Mouse (Mus musculus) stomach, postnatal 0 days (tissue): Measurements from ENCODE around the gene Atg9b.

ENCODE experiments used
- CTCF ChIP-seq: IDR thresholded peaks from 2 replicates; pipeline ENCODE4 v1.5.1; 2016; ENCODE audit warnings: antibody characterized with exemption, low read depth, mild to moderate bottlenecking, moderate library complexity
- EP300 ChIP-seq: optimal IDR thresholded peaks from 2 replicates; pipeline ENCODE3; 2016; ENCODE audit warnings: antibody characterized with exemption

GRCm38 (mm10) chr5:24346313-24346712 is 45.6 kb downstream of the Atg9b start:
- TF ChIP-seq CTCF: no peak
- no peak for TF ChIP-seq EP300
